Mouse (Mus musculus) left cerebral cortex, adult 8-10 months (tissue): ENCODE results near the gene Ttl. TPM values are rescaled to one million over a fixed set of nuclear protein-coding genes. Genes with fewer than 3 reads are reported as not detected.

Source experiments
- total RNA-seq, 4 experiments: library from RNA; stranded (reverse); gene quantifications; 2 replicates each; pipeline ENCODE4 v1.2.4; 2022

Gene Ttl
- total RNA-seq, 4 experiments from 2014 or later: 61.6 to 69.8 (median 63.3) TPM

Other genes starting within 250 kb of the Ttl start
- 10 to 100 TPM; 32.2 to 36.9 (median 32.9) TPM for gene Tmem87b, start 247.8 kb upstream of the Ttl start, total RNA-seq
- gene Fbln7, start 203.0 kb upstream of the Ttl start, total RNA-seq: 1 to 10 TPM; 1.7 to 3.0 (median 2.5) TPM
- gene Zc3h8, start 121.9 kb upstream of the Ttl start, total RNA-seq: 1 to 10 TPM; 3.9 to 7.5 (median 6.1) TPM
- 10 to 100 TPM; 18.4 to 22.0 (median 19.5) TPM for gene Zc3h6, start 98.5 kb upstream of the Ttl start, total RNA-seq
- 1 to 10 TPM; 3.3 to 5.3 (median 4.6) TPM for gene Gm10762, start 98.2 kb upstream of the Ttl start, total RNA-seq
- gene Vinac1, start 17.8 kb upstream of the Ttl start, total RNA-seq: under 1 TPM; 0.21 to 0.36 (median 0.22) TPM
- gene Polr1b, start 35.1 kb downstream of the Ttl start, total RNA-seq: 10 to 100 TPM; 19.8 to 25.0 (median 21.5) TPM
- 10 to 100 TPM; 11.2 to 13.0 (median 12.0) TPM for gene Chchd5, start 63.8 kb downstream of the Ttl start, total RNA-seq
- 100 to 1,000 TPM; 136 to 167 (median 155) TPM for gene Slc20a1, start 132.8 kb downstream of the Ttl start, total RNA-seq
- under 1 TPM; 0.63 to 0.78 (median 0.76) TPM for gene Ckap2l, start 231.3 kb downstream of the Ttl start, total RNA-seq
- gene Il1a, start 244.0 kb downstream of the Ttl start, total RNA-seq: 1 to 10 TPM in 2 of 4 experiments, under 1 TPM in 2; 0.70 to 1.0 (median 0.87) TPM